Mouse (Mus musculus) NIH3T3 (cell line): ENCODE results near the gene Ppard.
A peak's percentile ranks its signal among the peaks of the same experiment; 100 is the strongest.

Source experiments
- DNase-seq: peaks from one replicate; pipeline ENCODE4 v3.0.0-alpha.2; 2012; ENCODE audit warnings: low read depth

The Ppard gene

DNA sequence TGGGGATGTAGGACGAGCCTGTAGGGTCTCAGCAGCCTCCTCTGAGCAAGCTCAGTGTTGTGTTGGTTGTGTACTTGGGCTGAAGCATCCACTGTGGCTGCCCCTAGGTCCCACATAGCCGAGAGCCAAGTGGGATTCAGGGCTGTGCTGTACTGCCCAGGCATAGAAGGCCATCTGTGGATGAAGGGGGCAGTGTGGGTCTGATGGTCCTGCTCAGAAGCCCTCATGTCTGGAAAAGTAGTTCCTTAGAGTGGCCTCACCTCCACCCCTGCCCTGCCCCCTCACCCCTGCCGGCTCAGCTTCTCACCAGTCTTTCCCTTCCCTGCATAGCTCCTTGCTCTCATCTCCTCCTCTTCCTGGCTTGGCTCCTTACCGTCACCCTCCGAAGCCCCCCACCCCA, 23.2 kb downstream of the Ppard start:
- no peak for DNase-seq

DNA sequence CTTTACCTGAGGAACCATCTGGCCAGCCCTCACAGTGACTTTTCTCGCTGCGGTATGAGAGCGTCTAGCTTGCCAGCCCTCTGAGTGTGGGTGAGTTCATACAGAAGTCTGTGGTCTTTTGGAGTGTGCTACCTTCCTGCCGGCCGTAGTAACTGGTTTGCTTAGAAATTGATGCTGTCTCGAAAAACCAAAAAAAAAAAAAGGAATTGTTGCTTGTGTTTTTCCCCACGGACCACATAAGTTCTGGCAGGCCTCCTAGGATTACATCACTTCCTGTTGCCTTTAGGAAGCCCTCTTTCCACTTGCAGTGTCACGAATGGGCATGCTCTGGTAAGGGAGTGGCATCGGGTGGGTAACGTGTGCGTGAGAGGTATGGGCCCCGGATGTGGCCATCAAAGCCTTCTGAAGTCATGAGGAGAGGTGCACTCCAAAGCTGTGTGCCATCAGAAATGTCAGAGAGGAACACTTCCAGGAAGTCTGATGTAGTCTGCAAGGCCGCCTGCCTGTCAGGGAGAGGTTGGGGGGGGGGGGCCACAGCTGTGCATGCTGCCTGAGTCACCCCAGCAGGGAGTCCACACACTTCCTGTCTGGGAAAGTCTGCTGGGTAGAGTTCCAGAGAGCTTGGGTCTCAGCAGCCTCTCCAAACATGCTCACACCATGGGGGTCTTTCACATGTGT, 24.3 kb downstream of the Ppard start:
- DNase-seq = peak; percentile 94

DNA sequence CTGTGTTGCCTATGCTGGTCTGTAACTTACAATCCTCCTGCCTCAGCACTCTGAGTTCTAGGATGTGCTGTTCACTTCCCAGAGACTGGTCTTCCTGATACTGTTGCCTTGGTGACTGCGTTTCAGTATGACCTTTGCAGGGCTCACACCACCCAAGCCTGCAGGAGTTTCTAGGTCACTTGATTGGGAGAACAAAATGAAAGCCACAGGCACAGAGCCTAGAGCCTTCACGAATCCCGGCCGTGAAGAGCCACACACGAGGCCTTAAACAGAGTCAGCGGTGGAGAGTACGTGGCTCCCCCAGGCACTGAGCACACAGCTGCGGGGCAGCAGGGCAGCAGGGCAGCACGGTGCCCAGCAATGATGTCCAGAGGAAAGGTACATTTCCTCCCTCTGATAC, 25.8 kb downstream of the Ppard start:
- DNase-seq = no peak

DNA sequence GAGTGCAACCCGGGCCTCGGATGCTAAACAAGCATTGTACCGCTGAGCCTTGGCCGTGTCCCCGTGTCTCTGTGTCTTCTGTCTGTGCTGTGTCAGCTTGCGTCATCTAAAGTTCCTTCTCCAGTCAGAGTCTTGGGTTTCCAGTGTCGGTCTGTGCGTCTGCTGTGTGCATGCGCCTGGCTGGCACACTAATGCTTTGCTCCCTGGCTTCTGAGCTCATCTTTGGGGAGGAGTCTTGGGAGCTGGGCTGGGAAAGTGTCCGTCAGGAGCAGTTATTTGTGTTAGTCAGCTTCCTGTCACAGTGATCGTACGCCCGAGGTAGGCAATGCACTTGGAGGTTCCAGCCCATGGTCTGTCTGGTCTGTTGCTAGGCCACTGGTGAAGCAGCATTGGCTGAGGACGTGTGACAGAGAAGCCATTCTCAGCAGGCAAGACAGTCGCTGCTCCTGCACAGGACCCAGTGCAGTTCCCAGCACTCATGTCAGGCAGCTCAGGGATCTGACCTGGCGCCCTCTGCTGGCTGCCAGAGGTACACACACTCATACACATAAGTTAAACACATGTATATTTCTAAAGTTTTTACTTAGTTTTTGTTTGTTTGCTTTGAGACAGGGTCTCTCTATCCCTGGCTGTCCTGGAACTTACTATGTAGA, 27.5 kb downstream of the Ppard start:
- peak; percentile 37 for DNase-seq

DNA sequence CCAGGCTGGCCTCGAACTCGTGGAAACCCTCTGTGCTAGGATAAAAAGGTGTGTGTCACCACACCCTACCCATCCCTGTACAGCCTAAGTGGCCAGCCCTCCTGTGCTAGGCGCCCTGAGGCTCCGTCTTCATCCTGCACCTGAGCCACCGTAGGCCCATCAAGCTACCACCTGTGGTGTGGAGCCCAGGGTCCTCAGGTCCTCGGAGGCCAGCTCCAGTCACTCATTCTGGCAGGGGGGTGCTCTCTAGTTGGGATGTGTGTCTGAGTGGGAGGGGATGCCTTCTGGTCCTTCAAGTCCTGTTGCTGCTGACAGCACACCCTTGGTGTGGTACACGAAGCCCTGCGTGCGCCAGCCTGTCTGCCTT, 28.0 kb downstream of the Ppard start:
- DNase-seq = no peak

DNA sequence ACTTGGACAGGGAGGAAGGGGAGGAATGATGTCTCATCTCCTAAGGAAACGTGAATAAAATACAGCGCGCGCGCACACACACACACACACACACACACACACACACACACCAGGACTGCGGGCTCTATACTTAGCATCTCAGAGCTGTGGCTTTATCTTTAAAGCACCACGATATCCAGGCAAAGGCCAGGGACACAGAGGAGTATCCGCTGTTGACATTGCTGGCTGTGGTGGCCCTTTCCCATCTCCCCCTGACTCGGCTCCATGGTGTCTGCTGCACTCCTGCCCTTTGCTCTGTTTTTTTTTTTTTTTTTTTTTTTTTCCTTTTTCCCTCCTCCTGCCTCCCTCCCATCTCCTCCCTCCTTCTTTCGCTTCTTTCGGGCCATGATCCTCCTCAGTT, 29.3 kb downstream of the Ppard start:
- no peak for DNase-seq

DNA sequence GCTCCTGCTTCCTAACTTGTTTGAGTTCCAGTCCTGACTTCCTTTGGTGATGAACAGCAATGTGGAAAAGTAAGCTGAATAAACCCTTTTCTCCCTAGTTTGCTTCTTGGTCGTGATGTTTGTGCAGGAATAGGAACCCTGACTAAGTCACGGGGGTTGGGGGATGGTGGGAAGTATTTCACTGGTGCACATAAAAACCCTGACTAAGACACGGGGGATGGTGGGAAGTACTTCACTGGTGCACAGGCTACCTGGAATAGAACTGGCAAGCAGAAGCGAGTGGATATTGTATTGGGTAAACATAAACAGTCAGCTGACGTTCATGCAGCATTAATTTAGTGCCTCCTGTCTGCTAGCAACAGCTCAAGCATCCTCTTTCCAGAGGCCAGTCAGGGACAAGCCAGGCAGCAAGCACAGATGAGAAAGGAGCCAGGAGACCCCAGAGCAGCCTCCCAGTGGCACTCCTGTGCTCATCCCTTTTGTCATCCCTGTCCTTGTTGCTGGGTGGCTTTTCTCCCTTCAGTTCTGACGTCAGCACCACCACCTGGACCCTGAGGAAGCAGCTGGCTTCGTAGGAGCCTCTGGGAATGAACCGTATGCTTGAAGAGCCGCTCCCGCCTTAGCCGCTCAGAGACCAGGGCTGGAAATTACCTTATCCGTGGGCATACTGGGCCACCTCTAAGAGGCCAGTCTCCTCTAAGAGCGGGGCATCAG, 30.8 kb downstream of the Ppard start:
- no peak for DNase-seq

DNA sequence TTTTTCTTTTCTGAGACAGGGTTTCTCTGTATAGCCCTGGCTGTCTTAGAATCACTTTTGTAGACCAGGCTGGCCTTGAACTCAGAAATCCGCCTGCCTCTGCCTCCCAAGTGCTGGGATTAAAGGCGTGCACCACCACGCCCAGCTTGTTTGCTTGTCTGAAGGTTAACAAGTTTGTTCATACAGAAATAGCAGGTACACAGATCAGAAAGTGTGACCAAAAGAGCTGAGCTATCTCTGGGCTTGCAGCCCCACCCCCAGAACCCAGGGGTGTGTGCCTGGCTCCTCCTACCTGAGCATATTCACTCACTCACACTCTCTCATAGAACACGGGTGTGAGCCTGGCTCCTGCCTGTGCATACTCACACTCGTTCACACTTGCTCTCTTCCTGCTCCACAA, 34.8 kb downstream of the Ppard start:
- no peak for DNase-seq

DNA sequence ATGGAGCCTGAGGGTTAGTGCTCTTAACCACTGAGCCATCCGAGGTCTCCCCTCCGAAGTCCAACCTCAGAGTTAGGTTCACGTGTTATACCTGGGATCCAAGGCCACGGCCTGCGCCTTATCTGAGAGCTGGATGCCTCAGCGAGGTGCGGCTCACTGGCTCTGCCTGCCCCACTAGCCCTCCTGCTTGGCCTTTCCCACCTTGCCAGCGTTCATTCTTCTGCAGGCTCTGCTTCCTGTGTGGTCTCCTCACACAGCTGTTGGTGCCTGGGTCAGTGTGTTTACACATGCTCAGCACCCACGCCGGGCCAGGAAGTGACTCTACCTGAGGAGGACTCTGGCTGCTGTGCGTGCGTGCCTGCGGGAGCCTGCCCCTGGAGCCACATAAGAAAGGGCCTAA, 37.7 kb downstream of the Ppard start:
- no peak for DNase-seq

DNA sequence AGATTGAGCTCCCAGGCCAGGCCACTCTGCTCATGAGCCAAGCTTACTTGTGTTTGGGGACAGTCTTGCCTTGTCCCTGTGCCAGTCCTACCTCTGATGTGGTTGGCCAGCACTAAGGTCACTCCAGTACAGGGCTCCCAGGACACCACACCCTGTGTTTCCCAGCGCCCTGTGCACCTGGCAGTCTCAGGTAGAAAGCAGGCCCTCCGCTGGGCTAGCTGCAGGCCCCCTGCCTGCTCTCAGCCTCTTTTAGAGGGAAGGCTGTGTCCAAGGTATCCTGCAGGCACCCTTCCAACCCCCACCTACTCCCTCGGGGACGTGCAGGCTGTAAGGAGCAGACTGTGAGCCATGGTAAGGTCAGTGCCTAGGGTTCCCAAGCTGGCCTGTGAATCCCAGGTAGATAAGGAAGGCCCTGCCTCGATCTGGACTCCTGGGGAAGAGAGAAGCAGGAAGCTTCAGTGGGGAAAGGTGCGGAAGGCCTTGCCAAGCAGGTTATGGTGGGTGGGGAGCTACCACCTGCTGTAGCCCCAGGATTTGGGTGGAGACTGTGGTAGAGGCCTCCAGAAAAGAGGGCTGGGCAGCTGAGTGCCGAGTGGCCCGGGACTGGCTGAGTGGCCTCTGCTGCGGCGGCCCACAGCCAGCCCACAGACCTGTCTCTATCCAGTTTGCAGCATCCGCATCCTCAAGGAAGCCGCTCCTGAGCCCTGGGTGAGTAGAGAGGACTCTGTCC, 39.2 kb downstream of the Ppard start:
- DNase-seq = no peak

DNA sequence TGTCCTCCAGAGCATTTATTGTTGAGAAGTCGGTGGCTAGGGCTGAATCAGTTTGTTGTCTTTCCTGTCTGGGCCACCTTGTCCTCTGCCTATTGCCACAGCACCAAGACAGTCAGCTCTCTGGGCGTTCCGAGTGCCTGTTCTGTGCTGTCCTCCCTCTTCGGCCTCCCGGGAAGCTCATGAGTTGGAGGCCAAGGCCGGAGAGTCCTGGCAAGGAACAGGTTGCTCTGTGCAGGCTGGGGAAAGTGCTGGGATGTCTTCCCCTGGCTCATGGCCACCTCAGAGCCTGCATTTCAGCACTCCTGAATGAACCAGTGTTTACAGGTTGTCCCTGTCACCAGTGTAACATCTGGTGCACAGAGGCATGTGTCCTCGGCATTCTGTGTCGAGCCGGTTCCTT, 39.8 kb downstream of the Ppard start:
- DNase-seq = no peak

DNA sequence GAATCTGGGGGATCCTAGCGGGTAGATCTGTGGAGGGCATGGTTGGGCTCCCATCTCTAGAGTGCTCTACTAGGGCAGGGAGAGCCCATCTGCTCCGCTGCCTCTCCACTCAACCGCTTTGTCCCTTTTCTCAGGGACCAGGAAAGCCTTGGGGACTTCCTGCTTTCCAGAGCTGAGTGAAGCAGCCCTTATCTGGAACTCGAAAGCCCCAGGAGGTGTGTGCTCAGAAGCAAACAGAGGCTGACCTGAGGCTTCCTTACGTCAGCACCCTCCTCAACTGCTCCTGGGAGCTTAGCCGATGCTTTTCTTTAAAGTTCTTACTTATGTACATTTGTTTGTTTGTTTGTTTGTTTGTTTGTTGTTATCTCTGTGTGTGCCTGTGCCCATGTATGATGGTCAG, 40.3 kb downstream of the Ppard start:
- no peak for DNase-seq

DNA sequence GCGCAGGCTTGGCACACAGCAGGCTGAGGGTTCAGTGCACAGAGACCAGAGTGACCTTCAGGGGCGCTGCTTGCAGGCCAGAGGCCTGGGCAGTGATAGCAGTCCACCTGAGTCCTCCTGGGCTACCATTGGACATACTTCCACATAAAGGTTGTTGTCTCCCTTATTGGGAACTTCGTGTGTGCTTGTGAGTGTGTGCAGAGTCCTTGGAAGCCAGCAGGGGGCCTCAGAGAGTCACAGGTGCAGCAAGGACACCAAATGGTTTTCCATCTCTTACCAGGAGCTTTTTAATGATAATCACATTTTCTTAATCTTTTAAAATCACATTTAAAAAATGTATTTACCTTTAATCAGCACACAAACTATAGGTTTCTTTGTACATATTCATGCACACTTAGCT, 42.2 kb downstream of the Ppard start:
- peak; percentile 38 for DNase-seq

DNA sequence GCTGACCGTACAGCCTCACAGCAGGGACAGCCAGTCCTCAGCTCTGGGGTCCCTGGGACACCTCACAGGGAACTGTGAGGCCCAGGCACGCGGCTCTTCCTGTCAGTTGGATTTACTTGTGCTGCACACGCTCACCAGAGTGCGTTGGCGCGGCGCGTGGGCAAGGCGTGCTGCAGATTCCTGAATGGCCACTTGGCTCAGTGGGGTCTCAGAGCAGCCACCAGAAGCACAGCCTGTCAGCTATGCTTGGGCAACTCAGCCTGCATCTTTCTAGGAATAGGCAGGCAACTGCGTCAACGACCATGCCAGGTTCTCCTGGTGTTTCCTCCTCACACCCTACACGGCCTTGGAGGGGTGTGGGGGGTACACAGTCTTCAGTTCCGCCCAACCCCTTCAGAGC, 44.7 kb downstream of the Ppard start:
- no peak for DNase-seq

DNA sequence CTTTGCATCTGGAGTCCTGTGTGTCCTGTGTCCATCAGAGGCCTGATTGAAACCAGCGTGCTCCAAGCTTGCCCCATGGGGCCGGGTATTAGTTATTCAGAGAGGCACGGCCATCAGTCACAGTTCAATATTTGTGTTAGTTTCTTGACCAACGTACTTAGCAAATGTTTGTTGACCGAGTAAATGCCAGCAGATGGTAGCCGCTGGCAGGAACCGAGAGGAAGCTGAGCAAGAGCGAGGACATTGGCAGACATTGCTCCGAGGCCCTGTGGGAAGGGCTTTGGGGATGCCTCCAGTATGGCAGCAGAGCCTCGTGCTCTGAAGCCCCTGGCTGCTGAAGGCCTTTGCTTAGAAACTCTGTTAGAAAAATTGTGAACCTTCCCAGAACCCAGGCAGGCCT, 45.2 kb downstream of the Ppard start:
- DNase-seq = no peak

DNA sequence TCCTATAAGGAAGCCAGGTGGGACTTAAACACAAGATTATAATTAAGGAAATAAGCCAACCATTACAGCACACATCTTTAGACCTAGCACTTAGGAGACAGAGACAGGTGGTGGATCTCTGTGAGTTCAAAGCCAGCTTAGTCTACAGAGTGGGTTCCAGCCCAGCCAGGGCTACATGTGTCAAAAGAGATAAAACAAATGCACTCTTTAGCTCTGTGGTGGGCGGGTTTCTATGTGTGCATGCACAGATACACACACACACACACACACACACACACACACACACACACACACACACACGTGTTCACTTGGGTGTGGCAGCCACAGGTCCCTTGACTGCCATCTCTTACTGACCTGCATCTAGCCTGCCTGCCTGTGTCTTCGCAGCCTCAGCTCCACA, 45.7 kb downstream of the Ppard start:
- DNase-seq = no peak

DNA sequence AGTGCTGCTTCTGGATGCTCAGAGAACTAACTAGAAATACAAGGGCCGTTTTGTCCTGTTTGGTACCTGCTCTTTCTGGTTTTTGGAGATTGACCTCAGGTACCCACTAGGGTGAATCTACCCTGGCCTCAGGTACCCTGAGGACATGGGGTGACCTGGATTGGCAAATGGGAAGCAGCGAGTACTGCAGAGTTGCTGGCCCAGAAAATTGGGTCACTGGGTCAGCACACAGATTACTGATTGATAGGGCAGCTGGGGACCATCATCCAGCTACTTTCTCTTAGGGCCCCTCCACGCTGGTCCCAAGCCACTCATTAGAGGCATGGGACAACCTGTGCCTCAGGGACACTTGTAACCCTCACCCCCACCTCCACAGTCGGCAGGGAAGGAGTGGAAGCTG, 46.7 kb downstream of the Ppard start:
- DNase-seq = no peak

DNA sequence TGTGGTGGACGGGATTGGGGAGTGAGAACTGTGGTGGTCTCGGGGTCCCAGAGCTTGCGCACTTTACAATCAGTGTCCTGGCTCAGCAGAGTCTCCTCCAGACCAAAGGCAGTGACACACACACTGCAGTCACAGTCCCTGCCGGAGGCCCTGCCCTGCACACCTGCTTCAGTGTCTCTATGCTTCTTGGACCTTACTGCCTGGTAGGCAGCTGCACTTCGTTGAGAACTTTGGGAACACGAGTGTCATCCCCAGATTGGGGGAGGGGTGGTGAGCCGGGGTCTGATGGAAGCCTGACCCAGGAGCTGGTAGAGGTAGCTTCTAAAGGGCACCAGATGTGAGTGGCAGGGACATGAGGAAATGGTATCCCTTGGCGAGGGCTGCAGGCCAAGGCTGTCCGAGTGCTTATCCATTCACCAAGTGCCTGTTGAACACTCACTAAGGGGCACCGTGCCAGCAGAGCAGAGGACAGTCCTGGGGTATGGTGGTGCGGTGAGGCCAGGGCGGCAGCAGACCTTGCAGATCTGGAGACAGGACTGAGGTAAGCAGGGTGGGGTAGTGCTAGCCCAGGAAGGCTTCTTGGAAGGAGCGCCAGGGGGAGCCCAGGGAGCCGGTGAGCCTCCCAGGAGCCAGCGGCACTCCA, 47.4 kb downstream of the Ppard start:
- peak; percentile 57 for DNase-seq

DNA sequence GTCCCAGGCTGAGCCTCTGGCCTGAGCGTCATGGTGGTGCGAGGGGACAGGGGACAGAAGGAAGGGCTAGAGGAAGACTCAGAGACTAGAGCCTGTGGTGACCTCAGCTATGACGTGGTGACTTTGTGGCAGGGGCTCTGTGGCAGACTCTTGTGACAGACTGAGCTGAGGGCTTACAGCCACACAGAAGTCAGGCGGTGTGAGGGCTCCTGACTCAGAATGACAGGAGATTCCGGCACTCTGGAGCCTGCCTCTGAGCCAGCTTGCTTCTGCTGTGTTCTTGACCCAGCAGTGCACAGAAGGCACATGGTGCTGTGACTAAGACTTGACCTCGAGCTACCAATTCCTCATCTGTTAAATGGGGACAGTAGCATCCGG, 47.9 kb downstream of the Ppard start:
- DNase-seq = peak; percentile 20

DNA sequence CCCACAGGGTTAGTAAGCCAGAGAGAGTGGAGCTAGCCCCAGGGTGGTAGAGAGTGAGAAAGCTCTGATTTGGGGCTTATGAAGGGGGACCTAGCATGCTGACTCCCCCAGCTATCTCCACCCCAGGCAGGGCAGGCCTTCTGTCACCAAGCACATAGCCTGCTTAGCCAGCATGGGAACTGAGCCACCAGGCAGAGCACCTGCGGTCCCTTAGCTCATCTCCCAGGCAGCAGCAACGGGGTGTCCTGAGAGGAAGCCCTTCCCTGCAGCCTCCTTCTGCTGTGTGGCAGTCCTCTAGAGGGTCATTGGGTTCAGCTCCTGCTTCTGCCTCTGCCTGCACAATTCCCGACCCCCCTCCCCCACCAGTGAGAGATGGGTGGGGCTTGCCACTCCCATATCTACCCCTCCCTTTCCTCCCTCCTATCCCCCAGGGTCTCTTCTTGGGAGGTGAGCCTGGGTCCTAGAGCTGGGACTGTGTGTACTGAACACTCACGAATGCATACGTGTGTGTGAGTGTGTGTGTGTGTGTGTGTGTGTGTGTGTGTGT, 48.4 kb downstream of the Ppard start:
- no peak for DNase-seq

DNA sequence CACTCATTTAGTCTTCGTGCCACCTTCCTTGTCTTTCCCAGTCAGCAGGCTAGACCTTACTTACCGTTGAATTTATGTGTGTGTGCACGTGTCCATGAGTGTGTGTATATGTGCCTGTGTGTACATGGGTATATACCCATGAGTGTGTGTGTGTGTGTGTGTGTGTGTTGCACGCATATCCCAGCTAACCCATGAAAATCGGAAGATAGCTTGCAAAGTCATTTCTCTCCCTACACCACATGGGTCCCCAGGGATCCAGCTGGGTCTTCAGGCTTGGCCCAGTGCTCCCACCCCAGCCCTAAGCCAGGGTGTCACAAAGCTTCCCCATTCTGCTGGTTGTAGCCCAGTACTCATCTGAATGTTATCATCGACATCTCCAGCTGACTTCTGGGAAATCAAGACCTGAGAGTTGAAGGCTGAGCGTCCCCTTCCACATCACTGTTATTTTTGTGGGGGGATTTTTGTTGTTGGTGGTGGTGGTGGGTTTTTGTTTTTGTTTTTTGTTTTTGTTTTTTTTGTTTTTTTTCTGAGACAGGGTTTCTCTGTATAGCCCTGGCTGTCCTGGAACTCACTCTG, 49.5 kb downstream of the Ppard start:
- DNase-seq = no peak

DNA sequence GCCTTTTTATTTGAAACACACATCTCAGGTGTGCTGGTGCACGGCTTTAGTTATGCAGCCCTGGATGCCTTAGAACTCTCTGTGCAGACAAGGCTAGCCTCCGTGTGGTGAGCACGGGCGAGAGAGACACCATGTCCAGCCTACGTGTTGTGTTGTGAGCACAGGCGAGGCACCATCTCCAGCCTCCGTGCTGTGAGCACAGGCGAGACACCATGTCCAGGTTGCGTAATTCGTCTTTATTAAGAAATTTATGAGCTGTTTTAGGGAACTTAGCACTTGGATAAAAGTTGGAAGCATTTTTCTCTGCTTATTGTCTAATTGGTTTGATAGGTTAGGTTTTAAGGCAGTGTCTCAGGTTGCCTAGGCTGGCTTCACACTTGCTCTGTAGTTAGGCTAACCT, 50.7 kb downstream of the Ppard start:
- DNase-seq = peak; percentile 28
